Mouse (Mus musculus): ENCODE measurements at regions not wholly inside any gene's neighbourhood (a gene's known extent, or its start where the extent isn't known, plus 50 kb on each side); places are given as distances from the start of the nearest gene placed in this dataset.

- no peak for TF ChIP-seq MEF2A (IDR thresholded peaks at IDR 0.05; ENCODE audit: borderline replicate concordance, low read depth, low read length)
- no peak for TF ChIP-seq EP300 (IDR thresholded peaks at IDR 0.05; ENCODE audit: low read length)
- no peak for TF ChIP-seq KAT2A (IDR thresholded peaks at IDR 0.05; ENCODE audit: insufficient replicate concordance, low read length)
- no peak for TF ChIP-seq IRF4 (IDR thresholded peaks at IDR 0.05; ENCODE audit: low read depth, low read length)
- TF ChIP-seq CTCF (conservative IDR thresholded peaks at IDR 0.05 in 1 of 2, IDR thresholded peaks at IDR 0.05 in 1 of 2; ENCODE audit: low read depth in 2 of 2, low read length in 2 of 2), result no peak
- TF ChIP-seq ETS1 (conservative IDR thresholded peaks at IDR 0.05; ENCODE audit: low read depth, low read length), result no peak
- no peak for TF ChIP-seq GABPA (IDR thresholded peaks at IDR 0.05; ENCODE audit: insufficient replicate concordance, low read depth, low read length)
- TF ChIP-seq MAZ (IDR thresholded peaks at IDR 0.05; ENCODE audit: low read depth, low read length), result no peak
- TF ChIP-seq MYC (IDR thresholded peaks at IDR 0.05; ENCODE audit: low read depth, low read length), result no peak
- no peak for TF ChIP-seq POLR2A (IDR thresholded peaks at IDR 0.05; ENCODE audit: low read depth, low read length)
- TF ChIP-seq USF2 (conservative IDR thresholded peaks at IDR 0.05; ENCODE audit: low read depth, low read length), result no peak
Observed at GRCm38 (mm10) chr12:25938856-25939255, 476.2 kb downstream of the Rnf144a start.
